Mouse (Mus musculus) neural tube, embryonic 10.5 days (tissue): ENCODE results near the gene Dgkb.

Experiments used
- DNase-seq: peaks from one replicate; pipeline ENCODE4 v3.0.0-alpha.2; 2017; ENCODE audit warnings: low spot score; ENCODE audit errors: extremely low spot score

Gene Dgkb

DNA sequence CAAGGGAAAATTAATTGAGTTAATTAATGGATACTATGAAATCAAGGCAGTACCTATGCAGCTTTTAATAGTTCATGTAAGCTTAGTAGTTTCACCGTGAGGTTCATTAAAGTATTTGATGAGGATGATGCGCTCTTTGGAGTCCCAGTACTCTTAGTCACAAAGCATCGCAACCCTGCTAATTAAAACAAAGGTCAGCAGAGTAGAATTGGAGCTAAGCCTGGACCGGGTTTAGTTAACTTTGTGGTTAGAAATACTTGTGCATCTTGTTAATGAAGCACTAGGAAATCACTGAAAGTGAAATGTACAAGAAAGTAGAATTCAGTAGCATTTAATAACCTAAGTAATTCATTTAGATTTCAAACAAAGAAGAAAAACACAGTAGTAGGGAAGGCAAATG is 544.0 kb downstream of the Dgkb start:
- no peak for DNase-seq

DNA sequence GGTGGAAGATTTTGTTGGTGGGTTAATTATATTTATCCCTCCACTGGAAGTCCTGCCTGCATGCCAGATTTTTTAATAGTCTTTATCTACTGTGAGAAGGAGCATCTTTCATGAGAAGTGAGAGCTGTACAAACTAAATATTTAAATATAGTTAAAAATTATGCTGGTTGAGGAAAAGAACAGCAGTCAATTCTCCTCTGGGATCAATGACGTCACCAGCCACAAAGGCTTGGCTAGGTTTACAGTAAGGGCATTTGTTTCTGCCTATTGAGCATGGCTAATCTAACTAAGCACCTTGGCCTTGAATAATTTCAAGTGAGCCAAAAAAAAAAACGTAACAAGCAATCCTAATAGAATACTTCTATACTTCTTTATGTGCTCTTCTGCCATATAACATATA is 554.1 kb downstream of the Dgkb start:
- DNase-seq, result no peak

DNA sequence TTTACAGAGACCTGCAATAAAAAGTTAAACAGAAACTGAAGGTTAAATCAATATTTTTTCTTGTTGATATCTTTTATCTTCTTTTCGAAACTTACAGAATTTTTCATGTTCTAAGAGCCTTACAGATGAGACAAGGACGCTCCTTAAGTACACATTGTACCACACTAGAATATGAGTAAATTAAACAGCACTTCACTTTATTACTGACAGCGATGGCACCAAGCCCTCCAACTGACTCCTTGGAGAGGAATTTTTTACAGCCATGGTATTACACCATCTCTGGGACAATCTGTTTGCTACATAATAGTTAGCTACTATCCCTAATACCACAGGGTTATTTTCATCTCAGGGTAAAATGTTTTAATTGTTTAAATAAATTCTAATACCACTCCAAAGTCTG is 556.6 kb downstream of the Dgkb start:
- no peak for DNase-seq

DNA sequence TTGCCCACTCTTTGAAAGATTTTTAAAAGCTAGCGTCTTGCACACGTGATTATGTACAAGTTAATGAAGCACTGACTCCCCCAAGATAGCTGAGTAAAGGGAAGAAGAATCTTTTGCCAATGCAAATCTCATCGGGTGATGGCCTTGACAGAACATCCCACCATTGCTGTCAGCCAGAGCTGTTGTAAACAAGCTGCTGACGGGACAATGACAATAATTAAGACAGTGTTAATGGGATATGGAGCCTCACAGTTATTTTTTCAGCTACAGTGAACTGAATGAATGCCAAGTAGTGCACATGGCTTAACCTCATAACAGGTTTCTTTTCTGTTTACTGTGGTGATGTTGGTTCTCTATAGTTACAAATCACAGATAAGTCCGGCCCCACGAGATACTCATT is 568.4 kb downstream of the Dgkb start:
- no peak for DNase-seq

DNA sequence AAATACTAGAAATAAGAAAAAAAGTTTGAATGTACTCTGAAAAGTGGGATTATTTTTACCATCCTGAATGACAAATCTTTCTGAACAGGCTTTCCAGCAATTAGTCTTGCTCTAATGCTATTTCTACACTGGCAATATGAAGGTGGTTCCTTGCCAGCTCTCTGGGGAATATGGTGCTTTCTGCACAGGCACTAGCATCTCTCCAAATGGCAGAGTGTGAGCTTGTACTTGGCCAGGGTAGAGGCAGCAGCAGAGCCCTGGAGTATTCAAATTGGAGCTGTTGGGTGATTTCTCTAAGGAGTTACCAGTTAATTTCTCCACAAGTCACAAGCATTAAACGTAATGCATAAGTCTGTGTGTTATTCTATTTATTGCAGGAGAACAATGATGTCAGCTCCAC is 569.5 kb downstream of the Dgkb start:
- no peak for DNase-seq

DNA sequence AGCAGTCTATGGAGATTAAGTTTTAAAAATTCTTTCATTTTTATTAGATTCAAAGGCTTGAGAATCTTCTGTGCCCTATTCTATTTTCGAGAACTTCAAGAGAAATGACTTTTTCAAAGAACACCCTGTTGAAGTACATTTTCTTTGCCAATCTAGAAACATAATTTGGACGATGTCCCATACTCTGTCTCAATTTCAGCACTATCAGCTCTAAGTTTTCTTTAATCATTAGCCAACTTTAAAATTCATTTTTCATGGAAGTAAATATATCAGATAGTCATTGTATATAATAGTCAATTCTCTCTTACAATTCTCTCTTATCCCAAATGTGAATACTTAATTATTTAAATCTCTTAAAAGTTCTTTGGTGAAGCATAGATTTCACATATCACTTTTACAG is 570.1 kb downstream of the Dgkb start:
- no peak for DNase-seq

DNA sequence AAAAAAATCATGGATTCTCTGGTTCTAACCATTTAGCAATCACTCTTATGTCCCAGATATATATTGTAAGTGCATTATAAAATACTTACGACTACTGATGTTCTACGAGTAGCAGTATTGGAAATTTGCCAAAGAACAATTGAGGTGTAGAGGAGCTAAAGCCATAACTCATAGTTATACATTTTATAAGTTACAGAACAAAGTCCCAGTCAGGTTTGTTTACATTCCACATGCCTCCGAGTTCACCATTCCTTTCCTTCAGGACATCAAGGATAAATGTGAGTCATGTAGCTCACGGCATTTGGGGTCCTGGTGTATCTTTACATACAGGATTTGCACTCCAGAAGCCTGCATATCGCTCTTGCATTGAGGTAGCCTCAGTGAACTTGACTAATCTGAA is 570.7 kb downstream of the Dgkb start:
- DNase-seq, result no peak

DNA sequence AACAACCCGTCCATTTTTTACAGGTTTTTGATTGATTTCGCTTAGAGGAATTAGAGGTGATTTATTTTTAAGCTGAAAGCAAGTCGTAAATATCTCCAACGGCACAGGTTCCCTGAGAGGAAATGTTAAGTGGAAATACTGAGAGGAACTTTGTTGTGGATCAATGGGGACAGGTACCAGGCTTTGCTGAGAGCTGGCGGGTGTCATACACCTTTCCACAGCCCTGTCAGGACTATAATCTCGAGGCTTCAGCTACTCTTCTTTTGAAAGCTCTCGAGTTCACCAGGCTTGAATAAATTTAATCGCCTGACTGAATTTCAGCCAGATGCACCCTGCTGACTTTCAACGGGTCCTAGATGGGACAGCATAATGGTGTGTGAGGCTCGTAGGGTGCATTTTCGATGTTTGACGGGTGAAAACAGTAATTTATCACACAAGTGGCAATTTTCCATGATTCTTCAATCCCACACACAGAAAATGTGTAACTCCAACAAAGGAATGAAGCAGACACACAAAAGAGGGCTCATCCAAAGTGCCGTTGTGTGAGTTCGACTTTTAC is 580.3 kb downstream of the Dgkb start:
- DNase-seq, result no peak

DNA sequence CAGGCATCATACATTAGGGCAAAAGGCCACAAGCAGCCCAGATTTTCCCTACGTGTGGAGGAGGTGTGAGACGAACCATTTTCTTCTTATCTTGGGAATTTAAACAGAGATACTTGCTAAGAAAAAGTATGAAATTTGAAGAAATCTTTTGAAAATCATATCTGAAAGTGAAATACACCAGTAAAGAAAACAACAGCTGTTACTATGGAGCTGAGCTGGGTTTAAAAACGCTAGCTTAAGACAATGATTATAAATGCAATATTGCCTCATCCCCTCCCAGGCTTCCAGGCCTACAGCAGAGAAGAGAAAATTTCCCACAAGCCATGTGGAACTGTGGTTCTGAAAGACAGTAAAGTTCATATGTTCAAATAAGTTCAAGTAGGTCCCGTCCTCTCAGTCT is 582.6 kb downstream of the Dgkb start:
- no peak for DNase-seq

DNA sequence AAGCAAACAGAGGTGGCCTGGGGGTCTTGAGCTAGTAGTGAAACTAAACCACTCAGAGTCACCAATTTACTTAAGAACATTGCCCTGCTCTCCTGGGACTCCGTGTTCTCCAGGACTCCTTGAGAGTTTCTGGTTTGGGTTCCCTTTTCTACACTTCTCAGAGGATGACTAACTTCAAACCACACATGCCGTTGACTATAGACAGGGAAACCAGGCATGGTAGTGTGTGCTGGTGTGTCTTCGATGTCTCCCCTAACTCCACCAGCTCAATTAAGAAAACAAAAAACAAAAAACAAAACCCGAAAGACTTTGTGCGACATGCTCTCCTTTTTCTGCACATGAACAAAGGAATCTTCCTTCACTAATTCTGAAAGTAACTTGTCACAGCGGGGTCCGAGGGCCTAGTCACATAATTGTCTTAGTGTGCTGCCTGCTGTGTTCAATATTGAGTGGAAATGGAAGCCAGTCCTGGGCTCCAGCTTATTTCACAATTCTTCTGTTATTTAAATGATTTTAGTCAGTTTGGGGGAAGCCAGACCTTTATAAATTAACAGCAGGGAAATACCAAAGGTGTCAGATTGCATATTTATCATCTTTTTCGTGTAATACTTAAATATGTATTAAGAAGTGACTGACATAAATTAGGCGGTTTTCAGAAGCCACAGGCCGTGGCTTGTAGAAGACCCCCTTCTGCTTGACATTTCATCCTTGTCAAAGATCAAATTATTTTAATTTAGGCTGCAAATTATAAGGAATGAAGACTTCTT is 618.0 kb downstream of the Dgkb start:
- no peak for DNase-seq

DNA sequence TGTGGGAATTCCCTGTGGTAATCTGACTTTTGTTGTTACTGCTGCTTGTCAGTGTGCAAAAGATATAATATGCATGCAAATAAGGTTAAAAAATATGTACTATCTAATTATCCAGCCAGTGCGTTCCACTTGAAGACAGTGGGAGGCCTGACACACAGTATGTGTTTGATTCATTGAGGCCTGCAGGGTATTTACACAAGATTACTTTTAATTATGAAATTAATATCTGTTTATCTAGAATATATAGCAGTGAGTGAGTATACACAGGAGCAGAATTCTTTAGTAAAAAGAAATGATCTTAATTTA is 618.6 kb downstream of the Dgkb start:
- DNase-seq, result no peak

DNA sequence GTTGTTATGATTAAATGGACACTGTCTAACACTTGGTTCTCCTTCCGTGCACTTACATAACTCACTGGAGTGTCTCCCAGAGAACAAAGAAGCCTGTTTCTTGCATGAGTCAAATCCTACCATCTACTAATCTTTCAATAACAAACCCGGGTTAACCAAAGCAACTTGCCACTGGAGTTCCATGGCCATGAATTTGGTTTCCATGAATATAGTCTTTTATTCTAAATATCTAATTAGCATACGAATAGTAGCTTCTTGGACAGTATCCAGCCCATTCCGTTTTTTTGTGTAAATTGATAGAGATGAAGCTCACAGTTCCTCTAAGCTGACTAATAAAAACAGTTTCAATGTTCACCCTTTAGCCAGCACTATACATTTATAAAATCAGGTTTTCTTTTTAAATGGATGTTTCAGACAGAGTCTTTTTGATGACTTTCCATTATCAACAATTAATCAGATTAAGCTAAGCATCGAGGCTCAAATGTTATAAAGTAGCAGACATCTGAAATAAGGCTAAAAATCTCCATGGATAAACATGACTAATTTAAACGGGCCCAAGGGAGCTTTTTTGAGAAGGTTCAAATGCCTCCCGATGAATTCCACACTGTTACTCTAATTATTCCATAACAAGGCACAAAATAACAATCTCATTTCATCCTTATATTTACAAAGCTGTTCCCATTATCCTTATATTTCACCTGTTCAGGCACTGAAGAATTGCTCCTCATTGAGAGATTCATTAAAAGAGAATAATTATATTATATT is 633.0 kb downstream of the Dgkb start:
- no peak for DNase-seq

DNA sequence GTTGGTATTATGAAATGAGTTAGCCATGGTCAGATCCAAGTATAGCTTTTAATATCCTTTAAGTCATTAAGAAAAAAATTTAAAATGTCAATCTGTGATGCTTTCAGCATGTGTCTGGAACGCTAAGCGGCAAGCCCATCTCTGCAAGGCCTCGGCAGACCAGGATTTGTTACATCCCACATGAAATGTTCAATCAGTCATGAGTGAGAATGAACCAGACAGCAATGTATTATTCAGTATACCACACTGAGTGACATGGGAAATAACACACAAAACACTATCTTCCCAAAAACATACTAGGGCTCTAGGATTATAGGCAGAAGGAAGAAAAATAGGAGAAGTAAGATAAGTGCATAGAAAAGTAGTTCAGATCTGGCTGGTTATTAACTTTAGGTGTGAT is 634.2 kb downstream of the Dgkb start:
- no peak for DNase-seq

DNA sequence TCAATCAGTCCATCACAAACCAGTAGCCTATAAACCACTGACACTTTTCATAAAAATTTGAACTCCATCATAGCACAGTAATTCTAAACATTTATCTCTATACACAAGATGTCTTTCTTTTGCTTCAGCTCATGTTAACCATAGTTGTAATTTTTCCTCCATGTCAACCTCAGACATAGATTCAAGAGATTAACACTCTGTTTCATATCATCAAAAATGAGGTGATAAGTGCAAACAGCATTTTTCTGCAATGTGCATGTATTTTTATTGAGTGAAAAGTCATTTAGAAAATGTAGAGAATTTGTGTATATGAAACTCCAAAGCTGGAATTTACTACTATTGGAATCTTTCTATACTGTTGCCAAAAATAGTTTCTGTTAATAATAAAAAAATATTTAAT is 650.7 kb downstream of the Dgkb start:
- DNase-seq, result no peak

DNA sequence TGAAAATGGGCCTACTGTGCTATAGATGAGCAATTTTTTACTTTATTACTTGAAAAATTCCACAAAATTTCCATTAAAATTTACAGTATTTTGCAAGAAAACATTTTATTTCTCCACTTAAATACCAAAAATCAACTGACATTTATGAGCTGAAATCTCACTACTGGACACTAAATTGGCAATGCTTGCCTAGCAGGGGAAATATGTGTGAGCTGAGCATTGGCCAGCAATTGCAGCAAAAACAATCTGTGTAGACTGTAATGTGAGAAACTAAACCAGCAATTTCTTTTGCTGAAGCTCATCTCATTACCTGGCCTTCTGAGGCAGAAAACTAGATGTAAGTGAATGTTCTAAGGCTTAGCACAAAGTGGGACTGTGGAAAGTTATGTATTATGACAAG is 651.1 kb downstream of the Dgkb start:
- no peak for DNase-seq

DNA sequence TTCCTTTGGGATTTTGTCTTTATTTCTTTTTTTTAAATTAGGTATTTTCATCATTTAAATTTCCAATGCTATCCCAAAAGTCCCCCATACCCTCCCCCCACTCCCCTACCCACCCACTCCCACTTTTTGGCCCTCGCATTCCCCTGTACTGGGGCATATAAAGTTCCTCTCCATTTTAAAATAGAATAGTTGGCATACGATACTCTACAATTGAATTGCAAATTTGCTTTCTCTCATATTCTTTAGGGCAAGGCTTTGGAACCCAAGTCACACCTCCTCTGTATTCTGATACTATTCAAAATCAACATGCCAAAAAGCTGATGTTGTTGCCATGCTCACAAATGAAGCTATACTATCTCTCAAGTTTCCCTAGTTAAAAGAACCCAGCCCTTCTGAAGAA is 679.7 kb downstream of the Dgkb start:
- no peak for DNase-seq

DNA sequence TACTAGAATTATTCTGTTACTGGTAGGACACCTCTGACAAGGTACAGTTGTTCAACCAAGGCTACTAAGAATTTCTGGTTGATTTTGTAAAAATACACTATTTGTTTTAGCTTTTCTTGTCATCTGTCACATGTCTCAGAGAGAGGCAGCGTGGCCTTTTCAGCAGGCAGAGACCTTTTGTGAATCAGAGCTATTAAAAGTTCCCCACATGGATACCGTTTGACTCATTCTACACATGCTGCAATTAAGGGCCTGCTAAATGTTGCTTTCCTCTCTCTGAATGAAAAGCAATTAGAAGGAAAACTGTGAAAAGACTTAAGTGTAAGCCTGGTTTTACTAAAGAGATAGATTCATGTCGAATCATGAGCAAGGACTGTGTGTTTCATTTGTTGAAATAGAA is 683.4 kb downstream of the Dgkb start:
- no peak for DNase-seq

DNA sequence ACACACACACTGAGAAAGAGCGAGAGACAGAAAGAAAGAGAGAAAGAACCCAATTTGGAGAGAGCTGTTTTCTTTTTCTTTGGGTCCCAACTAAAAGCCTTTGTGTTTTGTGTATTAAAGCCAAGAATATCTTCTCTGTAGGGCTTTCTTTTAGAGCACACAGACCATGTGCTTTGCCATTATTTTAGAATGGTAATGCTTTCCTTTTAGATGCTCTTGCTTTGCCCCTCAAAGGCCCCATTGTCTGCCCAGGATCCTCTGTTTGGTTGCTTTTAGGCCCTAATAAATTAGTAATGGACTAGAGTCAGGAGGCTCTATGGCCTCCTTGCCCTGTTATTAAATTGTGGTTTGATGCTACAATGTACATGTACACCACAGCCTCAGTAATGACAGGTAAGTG is 690.7 kb downstream of the Dgkb start:
- no peak for DNase-seq

DNA sequence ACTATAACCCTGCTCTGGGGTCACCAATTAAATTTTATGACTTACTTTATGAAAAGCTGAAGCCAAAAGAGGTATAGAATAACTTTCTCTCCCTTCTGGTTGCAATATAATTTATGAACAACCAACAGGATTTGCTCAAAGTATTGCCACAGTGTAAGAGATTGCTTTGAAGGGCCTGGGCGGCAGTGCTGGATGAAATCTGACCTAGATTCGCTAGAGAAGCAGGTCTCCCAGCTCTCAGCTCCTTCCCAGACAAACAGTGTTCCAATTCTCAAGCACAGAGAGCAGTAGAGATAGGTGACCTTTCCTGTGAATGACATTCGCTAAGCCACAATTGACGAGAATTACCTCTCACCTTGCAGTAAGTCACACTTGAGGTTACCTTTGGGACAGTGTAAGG is 727.9 kb downstream of the Dgkb start:
- DNase-seq, result no peak

DNA sequence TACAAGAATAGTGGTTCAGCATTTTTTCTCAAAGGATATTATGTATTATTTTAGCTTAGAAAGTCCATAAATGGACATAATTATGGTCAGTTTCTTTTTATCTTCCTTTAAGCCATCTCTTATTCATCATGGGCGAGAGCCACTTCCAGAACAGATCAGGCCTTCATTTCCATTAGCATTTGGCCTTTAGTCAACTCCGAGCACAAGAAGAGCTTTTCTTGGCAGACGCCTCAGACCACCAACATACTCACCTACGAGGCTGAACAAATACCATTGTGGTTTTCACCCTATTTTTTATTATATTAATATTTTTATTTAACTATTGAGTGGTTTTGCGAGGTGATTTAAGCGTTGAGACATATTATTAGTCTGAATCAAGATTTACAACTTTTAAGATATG is 759.6 kb downstream of the Dgkb start:
- no peak for DNase-seq

DNA sequence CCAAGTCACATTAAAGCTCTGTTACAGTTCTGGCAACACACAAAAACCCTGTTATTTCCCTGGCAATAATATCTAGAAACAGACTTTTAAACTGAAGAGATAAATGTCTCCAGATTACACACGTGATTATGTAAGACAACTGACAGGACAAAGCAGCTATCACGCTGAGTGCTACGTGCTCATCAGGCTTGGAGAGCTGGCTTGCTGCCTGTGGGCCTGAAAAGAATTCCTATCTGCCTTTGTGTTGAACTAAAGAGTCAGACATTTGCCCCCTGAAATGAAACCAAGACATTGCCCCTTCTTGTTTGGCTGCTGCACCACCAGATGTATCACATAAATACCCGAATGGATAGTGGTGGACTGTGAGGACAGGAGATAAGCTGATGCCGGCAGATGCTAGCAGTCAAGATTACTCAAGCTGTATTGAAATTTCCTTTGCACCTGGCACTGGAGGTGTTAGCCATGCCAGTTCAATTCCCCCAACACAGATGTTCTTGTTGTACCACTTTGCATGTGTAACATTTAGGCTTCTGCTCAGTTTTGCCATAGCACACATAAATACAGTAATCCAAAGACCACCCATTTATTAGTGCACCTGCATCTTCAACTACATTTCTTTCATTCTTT is 761.8 kb downstream of the Dgkb start:
- no peak for DNase-seq

DNA sequence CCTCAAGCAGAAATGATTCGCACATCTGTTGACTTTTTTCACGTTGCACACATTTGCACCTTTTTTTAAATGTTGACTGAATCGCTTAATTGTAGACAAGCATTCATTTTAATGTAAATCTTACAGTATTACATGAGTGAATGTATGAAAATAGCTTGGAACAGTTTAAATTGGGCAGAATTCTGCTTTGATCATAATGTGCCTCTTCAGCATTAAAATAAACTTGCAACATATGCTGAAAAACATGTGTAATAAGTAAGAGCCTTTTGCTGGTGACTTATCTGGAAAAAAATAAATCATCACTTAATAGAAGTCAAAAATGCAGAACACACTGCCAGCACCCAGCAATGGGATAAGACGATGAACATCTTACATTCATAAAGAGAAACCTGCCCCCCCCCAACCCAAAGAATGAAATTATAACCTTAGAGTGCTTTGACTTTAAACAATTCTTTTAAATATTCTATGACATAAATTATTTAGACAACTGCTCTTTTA is 768.9 kb downstream of the Dgkb start:
- DNase-seq, result no peak
